Mouse (Mus musculus) layer of hippocampus, postnatal 36 days (tissue): ENCODE results near the gene Fam83c. TPM values are rescaled to one million over a fixed set of nuclear protein-coding genes. Genes with fewer than 3 reads are reported as not detected.

Source experiments
- DNase-seq, 2 experiments: peaks; one replicate each; pipeline ENCODE4 v3.0.0; 2022
- total RNA-seq, 2 experiments: library from RNA; stranded (reverse); gene quantifications; 2 replicates each; pipeline ENCODE4 v1.2.3; 2021

Fam83c gene
- total RNA-seq, 2 experiments from 2014 or later: not detected

DNA sequence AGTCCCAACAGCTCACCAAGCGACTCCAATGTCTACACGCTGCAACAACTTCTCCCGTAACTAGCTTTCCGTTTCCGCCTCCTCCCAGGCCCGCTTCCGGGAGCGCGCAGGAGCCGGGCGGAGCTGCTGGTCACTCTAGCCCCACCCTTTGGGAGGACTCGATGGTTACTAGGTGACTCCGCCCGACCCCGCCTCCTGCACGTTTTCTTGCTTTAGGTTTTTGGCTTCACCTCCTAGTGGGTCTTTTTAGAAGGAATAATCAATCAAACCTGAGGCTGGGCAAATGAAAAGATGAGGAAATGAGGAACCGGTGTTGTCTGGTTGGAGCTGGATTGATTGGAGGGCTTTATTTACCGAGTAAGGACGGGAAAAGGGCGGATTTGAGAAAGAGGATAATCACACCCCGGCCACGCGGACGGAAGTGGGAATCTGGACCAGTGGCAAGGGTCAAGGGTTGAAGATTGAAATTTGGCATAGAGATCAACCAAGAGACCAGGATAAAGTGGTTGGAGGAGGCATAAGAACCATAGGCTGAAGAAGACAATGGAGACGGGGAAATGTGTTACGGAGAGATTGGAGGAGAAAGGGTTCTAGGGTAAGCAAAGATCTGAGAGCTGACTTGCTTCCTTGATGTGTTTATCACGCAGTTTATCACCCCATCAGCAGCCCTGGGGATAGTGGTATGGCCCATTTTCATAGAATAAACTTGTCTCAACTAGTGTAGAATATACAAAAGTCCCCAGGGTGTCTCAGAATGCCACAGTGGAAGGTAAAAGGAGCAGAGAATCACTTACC is 7.8 kb downstream of the Fam83c start, which contains the start of gene Eif6:
Gene Eif6, minus strand, starts transcription at position 296 of the 795 bp plus-strand sequence.
- DNase-seq: peak; percentile 81

DNA sequence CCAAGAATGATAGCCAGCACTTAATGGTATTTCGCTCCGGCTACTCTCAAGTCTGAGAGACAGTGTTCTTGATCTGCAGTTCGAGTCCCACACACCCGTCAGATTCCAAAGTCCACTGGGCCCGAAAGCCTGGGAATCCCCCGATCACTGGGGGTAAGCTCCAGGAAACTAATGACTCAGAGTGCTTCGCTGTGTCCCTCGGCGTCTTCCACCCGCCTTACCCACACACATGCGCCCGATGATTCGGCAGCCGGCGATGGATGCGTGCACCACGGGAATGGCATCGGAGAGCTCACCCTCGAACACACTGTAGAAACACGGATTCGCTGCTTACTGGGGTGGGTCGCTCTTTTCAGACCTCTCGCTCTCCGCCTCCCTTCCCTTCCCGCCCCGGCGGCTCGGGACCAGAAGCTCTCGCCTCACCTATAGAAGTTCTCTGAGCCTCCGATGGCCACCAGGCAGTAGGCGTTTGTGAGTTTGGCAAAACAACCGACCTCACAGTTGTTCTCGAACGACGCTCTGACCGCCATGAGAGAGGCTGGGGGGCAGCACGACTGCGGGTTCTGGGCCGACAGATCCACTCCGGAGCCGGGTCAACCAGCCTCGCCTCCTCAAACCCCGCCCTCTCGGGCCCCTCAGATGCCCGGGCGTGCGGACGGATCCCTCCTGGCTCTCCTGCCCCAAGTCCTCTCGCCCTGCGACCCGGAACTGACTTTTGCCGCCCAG is 8.6 kb downstream of the Fam83c start:
- no peak for DNase-seq

DNA sequence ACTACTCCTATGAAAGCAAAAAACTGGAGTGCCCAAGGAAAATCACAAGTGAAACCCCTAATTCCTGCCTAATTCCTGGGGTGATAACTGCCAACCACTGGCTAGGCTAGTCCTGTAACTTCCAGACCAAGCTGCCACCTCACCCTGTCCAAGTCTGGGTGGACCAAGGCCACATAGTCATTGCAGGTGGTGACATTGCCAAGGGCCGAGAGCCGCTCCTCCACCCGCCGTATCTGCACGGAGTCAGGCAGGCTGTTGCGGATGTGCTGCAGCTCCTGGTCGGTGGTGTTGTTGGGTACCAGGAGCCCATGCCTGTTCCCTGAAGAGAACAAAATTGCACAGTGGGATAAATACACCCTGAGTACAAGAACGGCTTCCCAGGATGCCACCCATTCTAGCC is 10.9 kb downstream of the Fam83c start:
- no peak for DNase-seq

DNA sequence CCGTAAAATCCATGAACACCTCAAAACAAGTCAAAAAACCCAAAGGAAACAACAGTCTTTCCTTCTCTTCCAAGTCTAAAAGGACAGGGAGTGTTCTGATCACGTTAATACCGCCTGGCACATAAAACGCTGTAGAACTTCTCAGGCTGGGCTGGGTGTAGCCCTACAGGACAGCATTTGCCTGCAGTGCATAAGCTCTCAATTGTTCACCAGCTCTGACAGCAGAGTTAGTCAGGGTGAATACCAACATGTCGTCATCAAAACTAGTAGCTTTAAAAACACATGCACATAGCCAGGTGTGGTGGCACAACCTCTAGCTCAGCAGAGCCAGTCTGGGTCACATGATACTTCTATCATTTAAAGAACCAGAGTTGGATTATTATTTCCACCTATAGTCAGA is 13.9 kb downstream of the Fam83c start:
- DNase-seq: no peak

DNA sequence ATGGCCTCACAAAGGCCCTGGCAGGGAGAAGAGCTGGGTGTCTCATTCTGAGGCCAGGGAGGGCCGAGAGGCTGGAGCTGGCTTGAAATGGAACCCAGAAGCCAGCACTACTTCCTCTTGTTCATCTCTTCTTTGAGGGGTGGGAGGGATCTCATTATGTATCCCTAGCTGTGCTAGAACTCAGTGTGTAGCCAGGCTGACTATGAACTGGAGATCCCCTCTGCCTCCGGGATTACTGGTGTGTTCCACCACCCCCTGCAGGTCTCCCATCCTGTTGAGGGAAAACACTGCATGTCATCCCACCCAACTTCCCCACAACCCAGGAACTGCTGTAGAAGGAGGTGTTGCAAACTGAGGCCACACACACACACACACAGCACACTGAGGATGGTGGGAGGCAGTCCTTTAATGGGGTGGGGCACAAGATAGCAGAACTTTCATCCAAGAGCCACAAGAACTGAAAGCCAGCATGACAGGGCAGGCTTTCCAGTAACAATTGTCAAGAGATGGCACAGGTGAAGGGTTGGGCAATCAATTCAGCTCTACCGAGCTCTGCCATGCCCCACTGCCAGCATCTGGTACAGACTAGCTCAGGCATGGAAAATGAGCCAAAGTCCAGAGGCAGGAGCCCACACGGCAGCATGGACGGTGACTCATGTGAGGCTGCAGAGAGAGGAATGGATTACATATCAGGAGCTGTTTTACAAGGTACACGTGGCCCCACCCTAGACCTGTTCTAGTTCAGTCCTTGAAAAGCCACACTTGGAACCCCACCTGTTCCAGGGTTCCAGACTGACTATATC is 15.0 kb downstream of the Fam83c start:
- DNase-seq: no peak

DNA sequence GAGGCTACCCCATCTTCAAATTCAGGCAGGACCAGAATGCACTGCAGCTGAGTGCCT is 15.4 kb downstream of the Fam83c start, which contains the start of gene BC029722:
Gene BC029722, minus strand, starts transcription at position 35 of the 57 bp plus-strand sequence.
- no peak for DNase-seq

DNA sequence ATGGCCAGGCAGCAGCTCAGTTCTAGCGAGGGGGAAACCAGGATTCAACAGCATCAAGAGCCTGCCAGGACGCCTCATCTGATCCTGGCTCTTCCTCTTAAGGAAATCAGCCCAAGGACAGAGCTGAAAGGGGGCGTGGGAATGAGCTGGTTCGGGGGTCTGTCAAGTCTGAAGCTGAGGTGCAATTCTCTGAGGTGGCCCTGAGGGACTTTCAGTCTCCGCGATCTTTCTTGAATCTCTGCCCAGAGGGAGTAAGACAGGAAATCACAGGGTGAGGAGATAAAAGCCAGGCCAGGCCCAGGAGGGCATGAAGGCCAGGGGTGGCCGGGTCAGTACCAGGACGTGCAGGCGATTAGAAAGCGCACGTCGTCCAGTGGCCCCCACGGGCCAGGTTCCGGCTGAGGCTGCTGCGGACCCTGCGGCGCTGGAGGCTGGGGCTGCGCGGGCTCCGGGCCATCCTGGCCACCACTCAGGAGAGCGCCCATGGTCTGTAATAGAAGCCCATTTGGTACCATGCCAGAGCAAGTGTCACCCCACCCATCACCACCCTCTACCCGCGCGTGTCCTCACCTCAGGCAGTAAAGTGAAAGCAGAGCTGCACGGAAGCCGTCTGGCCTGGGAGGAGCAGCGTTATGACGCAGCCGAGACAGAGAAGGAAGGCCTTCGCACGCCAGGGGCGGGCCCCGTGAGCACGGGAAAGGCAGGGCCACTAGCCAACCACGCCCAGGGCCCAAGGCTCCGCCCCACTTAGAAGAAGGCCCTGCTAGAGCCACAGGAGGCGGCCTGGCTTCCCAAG is 15.9 kb downstream of the Fam83c start:
- DNase-seq: peak; percentile 92 to 94

DNA sequence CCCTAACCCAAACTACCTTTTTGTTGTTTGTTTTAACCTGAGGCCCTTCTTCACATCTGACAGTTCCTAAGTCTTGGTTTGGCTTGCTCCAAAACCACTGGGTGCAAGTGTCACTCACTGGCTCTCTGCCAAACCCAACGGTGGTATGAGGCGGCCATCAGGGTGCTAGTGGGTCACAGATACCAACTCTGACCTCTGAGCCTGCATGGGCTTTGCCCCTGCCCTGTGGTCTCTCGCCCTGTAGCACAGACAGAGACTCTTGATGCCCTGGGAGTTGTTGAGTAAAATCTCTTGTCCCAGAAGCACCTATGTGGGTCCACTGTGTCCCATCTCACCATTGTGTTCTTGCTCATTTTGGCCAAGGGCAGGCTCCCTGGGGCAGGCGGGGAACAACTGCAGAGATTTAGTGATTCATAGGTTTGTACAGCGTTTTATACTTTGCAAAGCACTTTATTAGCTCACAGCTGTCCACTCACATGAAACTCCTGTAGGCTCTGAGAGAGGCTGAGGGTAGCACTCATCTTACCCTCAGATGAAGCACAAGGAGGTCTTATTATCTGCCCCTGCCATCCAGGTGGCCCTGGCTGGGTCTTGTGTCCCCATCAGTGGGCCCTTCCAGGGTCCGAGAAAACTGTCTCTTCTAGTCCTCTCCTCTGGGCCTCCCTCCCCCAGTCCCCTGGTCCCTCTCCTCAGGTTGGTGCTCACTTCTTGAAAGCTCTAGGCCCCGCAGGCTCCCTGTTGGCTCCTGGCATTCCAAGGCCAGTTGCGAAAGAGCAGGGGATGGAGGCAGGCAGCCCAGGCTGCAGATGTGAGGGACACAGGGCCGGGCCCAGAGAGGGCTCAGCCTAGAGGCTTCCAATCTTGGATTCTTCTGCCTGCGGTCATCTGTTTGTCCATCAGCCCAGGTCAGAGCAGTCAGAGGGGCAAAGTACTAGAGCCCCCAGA is 17.1 kb downstream of the Fam83c start:
- no peak for DNase-seq

DNA sequence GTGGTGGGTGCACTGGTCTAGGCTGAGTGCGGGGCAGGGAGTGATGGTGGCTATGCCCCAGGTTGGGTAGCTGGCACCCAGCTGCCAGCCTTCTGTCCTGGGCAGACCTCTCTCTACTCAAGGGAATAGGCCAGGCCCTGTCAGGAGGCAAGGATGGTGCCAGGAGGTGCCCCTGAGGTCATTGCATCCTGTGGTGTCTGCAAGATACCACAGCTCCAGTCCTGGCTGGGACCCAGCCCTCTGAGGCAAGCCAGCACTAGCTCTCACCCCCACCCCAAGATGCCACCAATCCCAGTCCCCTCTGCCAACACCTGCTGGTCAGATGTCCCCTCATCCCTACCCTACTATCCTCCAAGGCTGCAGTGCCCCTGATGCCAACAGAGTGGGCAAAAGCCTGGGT is 18.5 kb downstream of the Fam83c start:
- DNase-seq: no peak

DNA sequence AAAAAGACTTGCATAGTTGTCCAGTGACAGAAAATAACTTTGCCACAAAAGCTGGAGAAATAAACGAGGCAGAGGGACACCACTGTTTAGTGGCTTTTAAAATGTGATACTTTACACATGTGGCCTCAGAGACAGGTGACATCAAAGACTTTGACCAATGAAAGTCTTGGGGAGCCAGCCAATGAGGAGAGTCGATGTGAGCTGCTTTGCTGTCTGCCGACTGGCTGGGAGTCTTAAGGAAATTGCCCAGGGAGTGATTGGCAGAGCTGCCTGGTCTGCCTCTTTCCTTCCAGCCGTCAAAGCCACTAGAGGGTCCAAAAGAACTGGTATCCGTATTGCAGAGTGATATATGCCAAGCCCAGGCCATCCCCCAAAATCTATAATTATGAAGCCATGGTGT is 19.8 kb downstream of the Fam83c start:
- DNase-seq: no peak

DNA sequence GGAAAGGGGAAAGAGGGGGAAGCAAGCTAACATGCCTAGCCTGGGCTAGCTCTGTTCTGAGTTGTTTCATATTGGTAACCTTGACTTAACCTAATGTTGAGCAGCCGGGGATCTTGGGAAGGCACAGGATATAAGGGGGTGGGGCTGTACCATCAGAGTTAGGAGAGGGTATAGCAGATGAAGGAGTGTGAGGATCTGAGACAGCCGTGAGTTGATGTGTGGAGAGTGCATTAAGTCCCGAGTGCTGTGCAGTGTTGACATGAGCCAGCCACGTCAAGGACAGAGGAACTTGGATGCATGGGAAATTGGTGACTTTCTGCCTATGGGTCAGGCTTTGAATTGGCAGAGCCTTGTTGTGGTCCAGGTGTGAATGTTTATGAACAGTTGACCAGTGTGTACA is 22.0 kb downstream of the Fam83c start:
- DNase-seq: no peak

DNA sequence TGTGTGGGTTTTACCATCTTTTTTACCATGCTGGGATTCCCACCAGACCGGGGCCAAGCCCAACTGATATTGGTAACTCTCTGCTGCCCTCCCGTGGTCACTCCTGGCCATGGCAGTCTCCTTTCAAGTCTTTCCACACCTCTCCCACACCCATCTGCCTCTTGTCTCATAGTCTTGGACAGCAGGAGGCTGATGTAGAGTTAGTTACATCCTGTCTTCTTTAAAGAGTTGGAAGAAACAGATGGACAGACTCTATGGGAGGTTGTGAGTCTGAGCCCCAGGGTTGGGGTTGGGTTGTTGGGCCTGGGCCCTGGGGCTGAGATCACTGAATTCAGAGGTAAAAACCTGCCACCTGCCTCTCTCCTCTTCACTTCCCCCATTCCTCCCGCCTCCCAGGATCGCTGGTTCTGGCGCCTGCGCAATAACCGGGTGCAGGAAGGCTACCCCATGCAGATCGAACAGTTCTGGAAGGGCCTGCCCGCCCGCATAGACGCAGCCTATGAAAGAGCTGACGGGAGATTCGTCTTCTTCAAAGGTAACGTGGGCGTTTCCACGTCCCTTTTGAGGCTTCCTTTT is 22.7 kb downstream of the Fam83c start:
- peak; percentile 83 to 84 for DNase-seq

DNA sequence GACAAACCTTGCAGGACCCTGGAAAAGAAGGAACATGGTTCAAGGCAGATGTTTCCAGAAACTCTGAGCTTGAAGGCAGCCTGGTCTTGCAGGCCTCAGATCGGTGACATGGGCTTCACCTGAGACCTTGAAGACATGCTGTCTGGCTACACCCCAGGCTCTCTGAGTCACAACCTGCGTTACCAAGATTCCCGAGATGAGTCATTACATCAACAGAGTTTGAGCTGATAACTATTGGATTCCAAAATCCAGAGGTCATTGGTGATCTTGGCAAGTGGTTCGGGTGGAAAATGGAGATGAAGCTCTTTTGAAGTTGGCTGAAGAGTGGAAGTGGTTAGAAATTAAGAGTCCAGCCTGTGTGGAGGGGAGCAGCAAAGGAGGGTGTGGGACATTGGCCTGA is 25.0 kb downstream of the Fam83c start:
- DNase-seq: no peak

DNA sequence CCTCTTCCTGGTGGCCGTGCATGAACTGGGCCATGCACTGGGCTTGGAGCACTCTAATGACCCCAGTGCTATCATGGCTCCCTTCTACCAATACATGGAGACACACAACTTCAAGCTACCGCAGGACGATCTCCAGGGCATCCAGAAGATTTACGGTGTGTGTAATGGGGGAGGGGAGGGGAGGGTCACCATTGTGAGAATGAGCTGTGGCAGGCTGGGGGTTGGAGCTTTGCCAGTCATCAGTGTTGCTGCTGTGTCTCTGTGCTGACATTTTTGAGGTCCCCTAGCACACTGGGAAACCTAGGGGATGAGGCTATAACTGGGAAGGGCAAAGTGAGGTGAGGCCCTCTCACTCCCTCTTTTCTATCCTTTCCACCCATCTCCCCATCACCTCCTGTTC is 27.2 kb downstream of the Fam83c start:
- DNase-seq: no peak

DNA sequence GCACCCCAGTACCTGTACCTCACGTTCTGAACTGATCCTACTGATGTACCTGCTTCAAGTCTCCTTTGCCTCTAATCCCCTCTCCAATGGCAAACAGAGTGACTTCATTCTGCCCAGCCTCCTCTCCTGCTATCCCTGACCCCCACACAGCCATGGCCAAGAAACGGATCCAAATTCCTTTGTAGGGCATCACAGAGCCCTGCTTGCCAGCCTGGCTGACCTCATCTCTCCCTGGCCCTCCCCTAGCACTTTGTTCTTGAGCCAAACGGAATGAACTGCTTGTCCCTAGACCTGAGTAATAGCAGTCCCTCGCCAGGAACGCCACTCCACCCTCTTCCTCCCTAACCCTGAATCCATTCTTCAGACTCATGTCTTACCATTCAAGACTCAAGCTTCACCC is 28.1 kb downstream of the Fam83c start:
- DNase-seq: no peak

DNA sequence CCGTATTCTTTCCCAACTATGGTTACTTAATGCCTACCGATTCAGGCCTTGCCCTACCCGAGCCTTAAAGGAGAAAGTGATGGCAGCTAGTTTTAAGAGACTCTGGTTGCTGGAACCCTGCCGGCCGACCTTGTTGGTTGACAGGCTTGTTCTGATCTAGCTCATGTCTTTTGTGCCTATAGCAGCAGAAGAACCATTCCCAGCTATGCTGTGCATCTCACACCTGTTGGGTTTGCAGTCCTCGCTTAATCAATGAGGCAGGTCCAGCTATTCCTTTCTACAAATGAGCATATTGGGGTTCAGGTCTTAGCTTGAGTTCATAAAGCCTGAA is 28.8 kb downstream of the Fam83c start:
- DNase-seq: no peak

DNA sequence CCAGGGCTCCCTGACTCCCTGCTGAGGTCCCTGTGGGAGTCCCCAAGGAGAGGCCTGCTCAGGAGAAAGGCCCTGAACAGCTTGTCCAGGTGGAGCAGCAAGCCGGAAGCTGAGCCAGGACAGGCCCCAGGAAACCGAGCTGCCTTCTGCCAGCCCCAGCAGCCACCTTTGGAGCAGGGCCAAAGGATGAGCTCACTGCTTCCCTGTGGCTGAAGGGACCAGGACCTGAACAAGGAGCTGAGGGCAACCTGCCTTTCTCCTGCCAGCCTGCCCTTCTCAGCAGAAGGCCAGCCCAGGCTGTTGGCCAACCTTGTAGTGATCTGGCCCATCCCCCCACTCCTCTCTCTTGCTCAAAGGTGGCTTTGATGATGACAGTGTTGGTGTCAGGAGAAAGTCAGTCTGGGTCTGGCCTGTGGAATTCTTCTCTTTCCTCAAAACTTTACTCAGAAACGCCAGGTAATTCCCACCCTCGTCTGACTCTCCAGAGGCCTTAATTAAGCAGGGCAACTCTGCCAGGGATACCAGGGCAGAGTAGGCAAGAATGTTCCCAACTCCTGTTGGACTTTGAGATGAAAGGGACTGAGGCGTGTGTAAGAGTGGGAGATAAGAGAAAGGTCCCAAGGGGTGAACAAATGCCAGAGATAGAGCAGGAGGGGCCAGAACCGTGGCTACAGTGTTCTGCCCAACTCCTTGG is 29.3 kb downstream of the Fam83c start:
- no peak for DNase-seq

DNA sequence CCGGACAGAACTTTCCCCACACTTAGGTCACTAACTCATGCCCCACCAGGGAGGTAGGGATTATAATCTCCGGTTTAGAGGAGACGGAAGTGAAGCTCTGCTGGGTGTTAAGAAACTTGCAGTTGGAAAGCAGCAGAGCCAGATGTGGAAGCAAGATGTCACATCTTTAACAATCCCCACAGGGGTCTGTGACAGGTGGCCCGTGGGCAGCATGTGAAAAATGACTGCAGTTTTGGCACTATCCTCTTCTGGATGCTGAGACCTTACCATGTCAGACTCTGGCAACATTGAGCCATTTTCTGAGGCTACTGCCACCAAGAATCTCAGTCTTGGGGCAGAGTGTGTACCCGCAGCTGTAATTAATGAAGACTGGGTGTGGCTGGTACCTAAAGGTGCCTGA is 30.6 kb downstream of the Fam83c start:
- no peak for DNase-seq

DNA sequence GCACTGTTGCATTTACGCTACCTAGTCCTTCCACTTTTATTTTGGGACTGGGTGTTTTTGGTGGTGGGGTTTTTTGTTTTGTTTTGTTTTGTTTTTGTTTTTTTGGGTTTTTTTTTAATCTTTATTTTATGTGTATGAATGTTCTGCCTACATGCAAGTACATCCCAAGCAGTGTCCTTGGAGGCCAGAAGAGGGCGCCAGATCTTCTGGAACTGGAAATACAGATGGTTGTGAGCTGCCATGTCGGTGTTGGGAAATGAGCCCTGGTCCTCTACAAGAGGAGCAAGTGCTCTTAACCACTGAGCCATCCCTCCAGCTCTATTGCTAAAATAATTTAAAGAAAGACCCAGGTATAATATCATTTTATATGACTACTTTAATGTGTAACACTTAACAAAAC is 31.9 kb downstream of the Fam83c start:
- no peak for DNase-seq

DNA sequence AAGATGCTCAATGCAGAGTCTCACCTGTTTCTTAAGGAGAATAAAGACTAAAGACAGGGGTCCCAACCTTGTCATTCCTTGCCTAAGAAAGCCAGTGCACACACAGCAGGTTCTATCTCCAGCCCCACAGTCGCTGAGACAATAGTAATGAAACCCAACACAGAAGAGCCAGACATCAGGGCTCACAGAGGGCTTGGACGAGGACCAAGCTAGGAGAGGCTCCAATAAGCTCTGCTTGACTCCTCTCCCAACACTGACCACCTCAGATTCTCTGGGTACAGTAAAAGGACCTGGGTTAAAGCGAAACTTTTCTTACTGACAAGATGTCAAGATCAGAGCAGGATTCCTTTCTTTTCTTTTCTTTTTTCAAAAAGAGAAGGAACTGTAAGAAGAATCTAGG is 36.0 kb downstream of the Fam83c start:
- no peak for DNase-seq
